Mouse (Mus musculus): ENCODE measurements around the gene Palld. TPM values are rescaled to one million over a fixed set of nuclear protein-coding genes. Genes with fewer than 3 reads are reported as not detected.

The Palld gene
- total RNA-seq, 2 experiments from 2014 or later, result 148 to 150 TPM

- DNase-seq, result no peak
Observed at GRCm38 (mm10) chr8:61866920-61867319, 35.6 kb downstream of the Palld start.

DNA sequence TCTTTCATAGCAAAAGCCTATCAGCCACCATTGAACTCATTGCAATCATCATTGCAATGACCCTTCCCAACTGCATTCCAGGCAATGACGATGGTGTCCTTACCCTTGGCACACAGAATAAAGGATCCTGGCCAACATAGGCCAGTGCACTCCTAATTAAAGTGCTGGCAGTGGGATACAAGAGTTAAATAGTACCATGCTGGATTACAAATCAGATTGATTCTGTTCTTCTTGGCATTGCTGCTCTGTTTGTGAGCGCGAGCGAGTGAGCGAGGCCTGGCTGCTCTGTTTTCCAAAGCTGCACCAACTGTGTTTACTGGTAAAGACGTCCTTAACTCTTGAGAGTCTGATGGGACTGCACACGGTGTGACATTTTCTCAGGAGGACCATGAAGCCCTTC lies 37.1 kb downstream of the Palld start:
- no peak for DNase-seq

GRCm38 (mm10) chr8:61851270-61851669 lies 51.2 kb downstream of the Palld start:
- no peak for DNase-seq

GRCm38 (mm10) chr8:61848581-61849162 lies 53.8 kb downstream of the Palld start:
- DNase-seq, result no peak

DNA sequence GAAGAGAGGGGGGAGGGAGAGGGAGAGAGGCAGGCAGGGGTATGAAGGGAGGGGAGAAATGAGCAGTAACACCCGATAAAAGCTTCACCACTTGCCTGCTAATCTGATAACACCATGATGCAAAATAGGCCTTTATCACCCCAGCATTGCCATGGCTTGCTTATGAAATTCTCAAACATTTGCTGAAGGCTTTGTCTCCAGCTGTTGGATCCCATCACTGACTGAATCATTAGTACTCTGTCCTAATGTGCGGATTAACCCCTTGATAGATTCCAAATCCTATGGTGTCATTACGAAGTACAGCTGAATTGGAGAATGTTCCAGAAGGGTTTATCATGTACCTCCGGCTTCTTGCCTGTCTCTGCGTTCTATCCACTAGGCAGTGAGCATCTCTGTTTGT lies 55.0 kb downstream of the Palld start:
- DNase-seq, result no peak

DNA sequence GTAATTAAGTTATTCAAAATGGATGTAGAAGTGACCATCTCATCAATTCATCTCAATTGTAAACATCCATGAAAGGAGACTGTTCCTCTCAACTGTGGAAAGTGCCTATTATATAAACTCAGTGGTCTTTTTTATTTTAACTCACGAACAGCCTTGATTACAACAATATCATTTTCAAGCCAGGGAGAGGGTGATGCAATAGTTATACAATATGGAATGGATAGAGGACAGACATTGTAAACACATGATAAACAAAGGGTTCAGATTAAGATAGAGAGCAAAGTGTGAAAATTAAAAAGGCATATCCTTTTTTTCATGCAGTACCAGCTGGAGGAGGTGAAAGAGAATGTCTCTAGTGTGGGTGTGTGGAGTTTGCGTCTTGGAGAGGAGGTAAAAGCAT lies 57.5 kb downstream of the Palld start:
- no peak for DNase-seq

DNA sequence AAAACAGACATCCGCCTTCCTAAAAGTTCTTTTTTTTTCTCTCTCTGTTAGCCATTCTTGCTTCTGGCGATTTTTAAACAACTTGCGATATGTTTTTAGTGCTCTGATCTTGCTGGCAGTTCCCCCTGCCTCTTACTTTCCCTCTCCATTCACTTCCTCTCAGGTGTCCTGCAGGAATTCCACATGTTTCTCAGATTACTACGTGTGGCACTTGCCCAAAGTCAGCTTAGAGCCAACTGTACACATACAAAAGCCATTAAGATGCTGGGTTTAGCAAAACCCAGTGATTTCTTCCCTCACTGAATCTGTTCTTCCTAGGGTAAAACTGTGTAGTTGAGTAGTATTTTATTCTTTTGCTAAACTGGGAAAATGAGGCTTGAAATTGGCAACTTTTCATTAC lies 57.9 kb downstream of the Palld start:
- peak; percentile 16 for DNase-seq

DNA sequence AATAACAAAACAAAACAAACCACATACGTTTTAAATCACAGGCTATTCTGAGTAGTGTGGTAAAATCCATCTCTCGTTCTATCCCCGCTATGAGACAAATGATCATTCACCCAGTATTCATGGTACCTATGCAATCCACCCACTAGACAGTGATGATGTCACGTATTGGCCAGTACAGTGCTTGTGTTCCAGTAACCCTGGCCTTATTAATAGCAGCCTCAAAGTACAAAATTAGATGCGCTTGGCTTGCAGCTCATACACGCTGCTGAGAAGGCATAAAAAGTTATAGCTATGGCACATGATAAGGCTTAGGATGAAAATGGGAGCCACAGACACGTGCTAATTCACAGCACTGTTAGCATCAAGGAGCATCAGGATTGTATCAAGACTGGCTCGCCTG lies 58.7 kb downstream of the Palld start:
- DNase-seq, result no peak

- no peak for DNase-seq
Observed at GRCm38 (mm10) chr8:61833211-61833610, 69.3 kb downstream of the Palld start.

GRCm38 (mm10) chr8:61831944-61832343 lies 70.5 kb downstream of the Palld start:
- DNase-seq, result no peak

- DNase-seq, result no peak
Observed at GRCm38 (mm10) chr8:61830821-61831220, 71.7 kb downstream of the Palld start.

- DNase-seq, result no peak
Observed at GRCm38 (mm10) chr8:61824563-61824962, 77.9 kb downstream of the Palld start.

GRCm38 (mm10) chr8:61823157-61823556 lies 79.3 kb downstream of the Palld start:
- DNase-seq, result no peak

GRCm38 (mm10) chr8:61803764-61804163 lies 98.7 kb downstream of the Palld start:
- DNase-seq, result no peak

GRCm38 (mm10) chr8:61802840-61803239 lies 99.7 kb downstream of the Palld start:
- no peak for DNase-seq

- DNase-seq, result no peak
Observed at GRCm38 (mm10) chr8:61797391-61797947, 105.0 kb downstream of the Palld start.

DNA sequence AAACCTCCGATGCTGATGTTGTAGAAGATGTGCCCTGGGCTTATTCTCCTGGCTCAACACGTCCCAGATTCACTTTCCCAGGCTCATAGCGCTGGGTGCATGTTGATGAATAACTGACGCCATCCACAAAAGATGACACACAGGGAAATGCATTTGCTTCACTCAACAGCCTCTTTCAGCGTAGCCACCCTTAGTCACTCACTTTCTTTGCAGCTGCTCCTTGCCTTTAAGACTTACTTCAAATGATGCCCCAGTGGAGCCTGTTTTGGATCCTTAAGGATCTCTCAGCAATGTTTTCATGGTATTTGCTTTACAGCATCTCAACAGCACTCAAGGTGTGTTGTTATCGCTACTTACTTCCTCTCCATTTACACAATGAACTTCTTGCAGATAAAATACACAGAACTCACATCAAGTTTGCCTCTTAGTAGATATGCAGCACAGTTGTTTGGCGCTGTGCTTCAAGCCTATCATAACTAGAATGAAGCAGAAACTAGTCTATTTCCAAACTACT lies 105.9 kb downstream of the Palld start:
- no peak for DNase-seq

DNA sequence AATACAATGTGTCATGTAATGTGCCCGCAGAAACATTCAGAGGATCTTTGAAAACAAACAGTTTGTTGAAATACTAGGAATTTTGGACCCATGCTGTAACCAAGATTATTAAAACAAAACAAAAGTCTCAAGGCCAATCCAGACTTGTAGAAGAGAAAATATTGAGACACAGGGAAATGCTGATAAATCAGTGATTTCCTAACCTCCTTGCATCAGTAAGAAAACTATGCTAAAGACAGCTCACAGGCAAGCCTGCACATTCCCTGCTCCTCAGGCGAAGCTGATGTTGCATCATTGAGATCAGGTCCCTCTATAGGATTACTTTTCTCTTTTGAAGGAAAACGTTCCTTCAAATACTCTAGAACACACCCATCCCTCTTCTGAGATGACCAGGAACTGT lies 112.5 kb downstream of the Palld start:
- DNase-seq, result no peak

- DNase-seq, result no peak
Observed at GRCm38 (mm10) chr8:61789289-61789688, 113.2 kb downstream of the Palld start.

- no peak for DNase-seq
Observed at GRCm38 (mm10) chr8:61782931-61783491, 119.5 kb downstream of the Palld start.

GRCm38 (mm10) chr8:61780652-61781257 lies 121.7 kb downstream of the Palld start:
- DNase-seq, result no peak

GRCm38 (mm10) chr8:61778194-61778593 lies 124.3 kb downstream of the Palld start:
- DNase-seq, result no peak

GRCm38 (mm10) chr8:61776560-61776959 lies 125.9 kb downstream of the Palld start:
- DNase-seq, result no peak

DNA sequence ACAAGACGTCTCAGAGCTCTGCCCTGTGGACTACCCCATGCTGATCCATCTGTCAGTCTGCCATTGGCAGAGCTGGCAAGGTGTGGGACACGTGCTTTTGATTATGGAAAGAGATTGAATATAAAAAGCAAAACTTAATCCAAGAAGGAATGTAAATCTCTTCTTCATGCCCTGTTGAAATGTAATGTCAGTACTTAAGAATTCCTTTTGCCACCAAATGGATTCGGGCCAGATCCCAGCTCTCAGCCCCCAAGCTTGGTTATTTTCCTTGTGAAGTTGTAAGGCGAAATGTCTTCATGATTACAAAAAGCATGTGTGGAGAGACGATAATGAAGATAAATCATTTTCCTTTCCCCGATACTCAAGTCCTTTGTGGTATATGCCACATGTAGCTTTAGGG lies 126.6 kb downstream of the Palld start:
- DNase-seq, result no peak

Data from gastrocnemius, postnatal 10 days (tissue).